35 mouse cellular contexts compared by ENCODE assay signal in the genomic region with DNA sequence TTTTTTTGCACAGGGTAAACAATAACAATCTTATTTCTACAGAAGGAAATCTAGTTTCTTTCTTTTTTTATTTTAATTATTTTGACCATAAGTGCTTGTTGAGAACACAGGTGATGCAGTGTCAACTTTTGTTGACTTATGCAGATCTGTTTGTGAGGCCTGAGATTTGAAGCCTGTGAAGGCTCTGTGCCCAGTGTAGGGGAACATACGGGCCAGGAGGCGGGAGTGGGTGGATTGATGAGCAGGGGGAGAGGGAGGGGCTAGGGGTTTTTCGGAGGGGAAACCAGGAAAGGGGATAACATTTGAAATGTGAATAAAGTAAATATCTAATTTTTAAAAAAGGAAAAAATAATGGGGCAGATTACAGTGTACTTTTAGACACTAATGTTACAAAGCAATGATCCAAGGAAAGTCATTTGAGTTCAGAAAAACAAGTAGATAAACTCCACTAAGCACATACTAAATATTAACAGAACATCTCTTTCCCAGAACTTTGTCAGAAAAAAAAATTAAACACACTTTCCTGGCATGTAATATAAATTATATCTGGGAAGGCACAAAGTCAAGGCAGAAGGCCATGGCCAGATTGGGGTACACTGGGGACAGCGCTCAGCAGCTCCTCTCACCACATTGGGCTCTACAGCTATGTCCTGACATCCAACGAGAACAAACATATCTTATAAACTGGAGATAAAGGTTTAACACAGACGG. TPM values are rescaled to one million over a fixed set of nuclear protein-coding genes. Genes with fewer than 3 reads are reported as not detected.
DNase-seq lines count a peak whose midpoint lies in the region; ATAC-seq and TF ChIP-seq lines count a peak whose summit lies in the region.
"Had no signal": no experiment of that assay in that cellular context is flagged by ENCODE, and none has a peak within 500 bp of the region (broad histone marks: within the 10 kb centered on the region; RNA-seq: fewer than 3 reads in every experiment).

No protein-coding gene starts in this region.

- ATAC-seq in heart, embryonic 12.5 days (ENCODE audit: insufficient number of reproducible peaks, low FRiP score) = no peak
- ATAC-seq in liver, embryonic 11.5 days (replicated peaks; ENCODE audit: low FRiP score) = no peak
- ATAC-seq: forebrain, embryonic 15.5 days; hindbrain, embryonic 16.5 days; Patski had no signal

- H3K4me1 ChIP-seq in heart, embryonic 12.5 days (replicated peaks) = no peaks in the 10 kb centered on the region
- H3K4me1 ChIP-seq in liver, adult 2 months (ENCODE audit: control insufficient read depth, insufficient read depth, low read length) = peaks cover 8% of the 10 kb centered on the region
- no peaks in the 10 kb centered on the region for H3K4me1 ChIP-seq in liver, embryonic 11.5 days (replicated peaks; ENCODE audit: control insufficient read depth, insufficient read depth, low read length)
- H3K4me1 ChIP-seq: embryonic facial prominence, embryonic 10.5 days; embryonic facial prominence, embryonic 13.5 days; forebrain, embryonic 12.5 days; forebrain, embryonic 15.5 days; heart, embryonic 10.5 days; hindbrain, embryonic 12.5 days had no signal

- no peaks in the 10 kb centered on the region for H3K27me3 ChIP-seq in heart, embryonic 12.5 days (replicated peaks)
- no peaks in the 10 kb centered on the region for H3K27me3 ChIP-seq in liver, adult 2 months (ENCODE audit: control insufficient read depth, insufficient read depth, low read length)
- no peaks in the 10 kb centered on the region for H3K27me3 ChIP-seq in liver, embryonic 11.5 days (replicated peaks; ENCODE audit: control insufficient read depth, insufficient read depth, low read length)
- H3K27me3 ChIP-seq: embryonic facial prominence, embryonic 13.5 days; forebrain, embryonic 12.5 days; forebrain, embryonic 15.5 days; hindbrain, embryonic 12.5 days had no signal

- DNase-seq in heart, adult 11 months = peak; percentile 90
- DNase-seq in layer of hippocampus, adult 2 months (ENCODE audit: low spot score in 2 of 2) = peak; percentile 29 to 31
- DNase-seq in layer of hippocampus, postnatal 25 days (ENCODE audit: extremely low spot score in 1 of 2, low spot score in 1 of 2) = no peak
- peak; percentile 84 for DNase-seq in liver, adult 2 months (ENCODE audit: extremely low read depth, low read depth, low spot score)
- no peak for DNase-seq in liver, embryonic 11.5 days (ENCODE audit: low spot score)
- no peak for DNase-seq in MN1 (ENCODE audit: low spot score)
- DNase-seq: adrenal gland, adult 2 months; adrenal gland, postnatal 14 days; cerebellum, adult 11-12 months; cerebellum, adult 8-10 months; cerebellum, postnatal 10 days; cerebellum, postnatal 36 days; embryo, embryonic 11 days; gastrocnemius, postnatal 25 days; heart, adult 2 months had no signal

- WGBS in heart, embryonic 12.5 days = 70% methylated on average over 6 of the region's 6 CpGs
- WGBS in liver, adult 2 months = 24% methylated on average over 6 of the region's 6 CpGs
- WGBS in liver, embryonic 11.5 days = 72% methylated on average over 6 of the region's 6 CpGs

- H3K4me3 ChIP-seq in heart, embryonic 12.5 days = no peak overlapping the region
- H3K4me3 ChIP-seq in layer of hippocampus, adult 2 months = no peak overlapping the region
- H3K4me3 ChIP-seq in liver, adult 2 months (ENCODE audit: insufficient read depth, low read depth, low read length) = no peak overlapping the region
- H3K4me3 ChIP-seq in liver, embryonic 11.5 days (ENCODE audit: low read depth, low read length) = no peak overlapping the region
- H3K4me3 ChIP-seq: embryonic facial prominence, embryonic 10.5 days; embryonic facial prominence, embryonic 13.5 days; erythroblast, embryonic 14.5 days; forebrain, embryonic 12.5 days; forebrain, embryonic 15.5 days; heart, adult 2 months; heart, embryonic 10.5 days; hindbrain, embryonic 12.5 days had no signal

- 0 out of 2 replicates have a peak, but pooled peaks cover 5% of the 10 kb centered on the region for H3K79me2 ChIP-seq in liver, adult 2 months (ENCODE audit: control insufficient read depth, insufficient read depth, low read length)

- no peaks in the 10 kb centered on the region for H3K9me3 ChIP-seq in heart, embryonic 12.5 days (replicated peaks)
- no peaks in the 10 kb centered on the region for H3K9me3 ChIP-seq in liver, embryonic 11.5 days (ENCODE audit: control insufficient read depth, low read length)
- H3K9me3 ChIP-seq: embryonic facial prominence, embryonic 10.5 days; embryonic facial prominence, embryonic 13.5 days; forebrain, embryonic 12.5 days; forebrain, embryonic 15.5 days; heart, embryonic 10.5 days; hindbrain, embryonic 12.5 days had no signal

- TF ChIP-seq CTCF in layer of hippocampus, adult 2 months (conservative IDR thresholded peaks at IDR 0.05) = no peak
- no peak for TF ChIP-seq CTCF in liver, adult 2 months (IDR thresholded peaks at IDR 0.05; ENCODE audit: low read depth, low read length)

- H3K27ac ChIP-seq in heart, embryonic 12.5 days (ENCODE audit: poor library complexity, severe bottlenecking) = no peak overlapping the region
- peak overlapping the region; percentile 82 for H3K27ac ChIP-seq in layer of hippocampus, adult 2 months
- H3K27ac ChIP-seq in liver, adult 2 months (replicated peaks; ENCODE audit: insufficient read depth, low read depth, low read length) = peak overlapping the region; percentile 46
- no peak overlapping the region for H3K27ac ChIP-seq in liver, embryonic 11.5 days (ENCODE audit: low read depth, low read length)
- H3K27ac ChIP-seq: embryonic facial prominence, embryonic 10.5 days; embryonic facial prominence, embryonic 13.5 days; forebrain, embryonic 12.5 days; forebrain, embryonic 15.5 days; heart, adult 2 months; heart, embryonic 10.5 days; hindbrain, embryonic 12.5 days had no signal

- no peak for TF ChIP-seq POLR2A in liver, adult 2 months (IDR thresholded peaks at IDR 0.05; ENCODE audit: extremely low read depth, insufficient read depth, low read length)

- H3K4me2 ChIP-seq in heart, embryonic 12.5 days = no peak overlapping the region
- H3K4me2 ChIP-seq in liver, embryonic 11.5 days = no peak overlapping the region
- H3K4me2 ChIP-seq: embryonic facial prominence, embryonic 13.5 days; forebrain, embryonic 12.5 days; forebrain, embryonic 15.5 days; hindbrain, embryonic 12.5 days had no signal

- H3K9ac ChIP-seq in heart, embryonic 12.5 days = no peak overlapping the region
- H3K9ac ChIP-seq in liver, adult 2 months (ENCODE audit: low read depth, low read length) = no peak overlapping the region
- H3K9ac ChIP-seq in liver, embryonic 11.5 days (ENCODE audit: low read depth, low read length) = no peak overlapping the region
- H3K9ac ChIP-seq: embryonic facial prominence, embryonic 13.5 days; forebrain, embryonic 12.5 days; forebrain, embryonic 15.5 days; hindbrain, embryonic 12.5 days had no signal

- H3K36me3 ChIP-seq in heart, embryonic 12.5 days = no peaks in the 10 kb centered on the region
- no peaks in the 10 kb centered on the region for H3K36me3 ChIP-seq in liver, adult 2 months (ENCODE audit: control insufficient read depth, insufficient read depth, low read length)
- H3K36me3 ChIP-seq in liver, embryonic 11.5 days (ENCODE audit: control insufficient read depth, insufficient read depth, low read length) = no peaks in the 10 kb centered on the region
- H3K36me3 ChIP-seq: embryonic facial prominence, embryonic 10.5 days; embryonic facial prominence, embryonic 13.5 days; forebrain, embryonic 12.5 days; forebrain, embryonic 15.5 days; heart, embryonic 10.5 days; hindbrain, embryonic 12.5 days had no signal

RNA-seq across cellular contexts. Expression of gene Cyp2e1, which starts 15.3 kb away (rescaled TPM):
- not detected in 2 replicates for polyA plus RNA-seq in heart, embryonic 12.5 days (2016; fragmentation: Nextera tagmentation; extraction: Ambion mirVana)
- total RNA-seq in layer of hippocampus, adult 2 months (2021) = not detected
- not detected for total RNA-seq in layer of hippocampus, postnatal 25 days (2021)
- 3,097 and 4,003 TPM in 2 replicates for total RNA-seq in liver, adult 2 months (2014; rRNA removed)
- polyA plus RNA-seq in liver, adult 2 months (2012; rRNA removed) = 2,786 and 2,859 TPM in 2 replicates
- polyA plus RNA-seq in liver, embryonic 11.5 days (2014; fragmentation: Nextera tagmentation; extraction: Ambion mirVana) = not detected in 2 replicates
- total RNA-seq: ES-E14; hematopoietic stem cell, adult 5-6 weeks had no signal
- polyA plus RNA-seq: brain, embryonic 14.5 days; embryonic facial prominence, embryonic 10.5 days; embryonic facial prominence, embryonic 13.5 days; erythroblast, embryonic 14.5 days; forebrain, embryonic 12.5 days; forebrain, embryonic 15.5 days; heart, embryonic 10.5 days; heart, embryonic 14.5 days; heart, postnatal 0 days; hindbrain, embryonic 12.5 days; hindbrain, embryonic 16.5 days; Patski had no signal

RNA-seq across cellular contexts. Expression of gene Syce1, which starts 39.4 kb away (rescaled TPM):
- polyA plus RNA-seq in heart, embryonic 12.5 days (2016; fragmentation: Nextera tagmentation; extraction: Ambion mirVana) = 0.13 and 0.31 TPM in 2 replicates
- not detected for total RNA-seq in layer of hippocampus, adult 2 months (2021)
- total RNA-seq in layer of hippocampus, postnatal 25 days (2021) = not detected
- not detected in 2 replicates for total RNA-seq in liver, adult 2 months (2014; rRNA removed)
- 0.07 TPM in 1 of 2 replicates, not detected in the other for polyA plus RNA-seq in liver, adult 2 months (2012; rRNA removed)
- 0.58 TPM in 1 of 2 replicates, not detected in the other for polyA plus RNA-seq in liver, embryonic 11.5 days (2014; fragmentation: Nextera tagmentation; extraction: Ambion mirVana)
- total RNA-seq: adrenal gland, adult 2 months; adrenal gland, postnatal 14 days; gastrocnemius, adult 8-10 months; gastrocnemius, postnatal 25 days; heart, adult 2 months; heart, postnatal 25 days had no signal
- polyA plus RNA-seq: adrenal gland, adult 2 months; embryonic facial prominence, embryonic 13.5 days; heart, embryonic 14.5 days; Patski had no signal

RNA-seq across cellular contexts. Expression of gene Olfr541, which starts 51.2 kb away (rescaled TPM):
- polyA plus RNA-seq in heart, embryonic 12.5 days (2016; fragmentation: Nextera tagmentation; extraction: Ambion mirVana) = not detected in 2 replicates
- not detected for total RNA-seq in layer of hippocampus, adult 2 months (2021)
- total RNA-seq in layer of hippocampus, postnatal 25 days (2021) = not detected
- not detected in 2 replicates for total RNA-seq in liver, adult 2 months (2014; rRNA removed)
- 0.07 TPM in 1 of 2 replicates, not detected in the other for polyA plus RNA-seq in liver, adult 2 months (2012; rRNA removed)
- polyA plus RNA-seq in liver, embryonic 11.5 days (2014; fragmentation: Nextera tagmentation; extraction: Ambion mirVana) = not detected in 2 replicates
- total RNA-seq: adrenal gland, adult 2 months; adrenal gland, postnatal 14 days; adrenal gland, postnatal 4 days; ES-E14; gastrocnemius, adult 8-10 months; gastrocnemius, postnatal 25 days; heart, adult 2 months; heart, postnatal 25 days; hematopoietic stem cell, adult 5-6 weeks had no signal
- polyA plus RNA-seq: adrenal gland, adult 2 months; brain, embryonic 14.5 days; cortical plate, adult 2 months; embryonic facial prominence, embryonic 10.5 days; erythroblast, embryonic 14.5 days; forebrain, embryonic 12.5 days; forebrain, embryonic 15.5 days; gonadal fat pad, adult 2 months; heart, adult 2 months; heart, embryonic 10.5 days; heart, embryonic 14.5 days; heart, postnatal 0 days; hindbrain, embryonic 12.5 days; hindbrain, embryonic 16.5 days; Patski had no signal

Comparison
In these comparisons a context has a peak if more than half of its experiments do, and no peak if none do; other contexts are left out.
1. DNase-seq: peak in heart, adult 11 months (single experiment), layer of hippocampus, adult 2 months (2 of 2) and liver, adult 2 months (single experiment); none in layer of hippocampus, postnatal 25 days (0 of 2), liver, embryonic 11.5 days (single experiment) and MN1 (single experiment).
2. H3K27ac ChIP-seq: peak in layer of hippocampus, adult 2 months (single experiment) and liver, adult 2 months (single experiment); none in heart, embryonic 12.5 days (single experiment) and liver, embryonic 11.5 days (single experiment).
3. RNA of gene Cyp2e1, which starts 15.3 kb away (total RNA-seq): 3,097 to 4,003 TPM in liver, adult 2 months; not detected in layer of hippocampus, postnatal 25 days and not detected in layer of hippocampus, adult 2 months; every median in the first group is over 1,000 times any median in the second.